Mouse (Mus musculus) adrenal gland, postnatal 0 days (tissue): ENCODE data around the gene Agps. TPM values are rescaled to one million over a fixed set of nuclear protein-coding genes. Genes with fewer than 3 reads are reported as not detected.

Experiments
- polyA plus RNA-seq: library from polyadenylated mRNA; unstranded; fragments of >200 nt; fragmentation: Nextera tagmentation; extraction: Ambion mirVana; gene quantifications from 2 replicates; pipeline ENCODE4 v1.2.1, GENCODE M21; 2015

Agps gene
- 8.0 and 12.8 TPM in 2 replicates for polyA plus RNA-seq

GRCm38 (mm10) chr2:75831881-75832633, at the start of gene Agps:
Gene Agps (plus strand): TSS chr2:75832177.

DNA sequence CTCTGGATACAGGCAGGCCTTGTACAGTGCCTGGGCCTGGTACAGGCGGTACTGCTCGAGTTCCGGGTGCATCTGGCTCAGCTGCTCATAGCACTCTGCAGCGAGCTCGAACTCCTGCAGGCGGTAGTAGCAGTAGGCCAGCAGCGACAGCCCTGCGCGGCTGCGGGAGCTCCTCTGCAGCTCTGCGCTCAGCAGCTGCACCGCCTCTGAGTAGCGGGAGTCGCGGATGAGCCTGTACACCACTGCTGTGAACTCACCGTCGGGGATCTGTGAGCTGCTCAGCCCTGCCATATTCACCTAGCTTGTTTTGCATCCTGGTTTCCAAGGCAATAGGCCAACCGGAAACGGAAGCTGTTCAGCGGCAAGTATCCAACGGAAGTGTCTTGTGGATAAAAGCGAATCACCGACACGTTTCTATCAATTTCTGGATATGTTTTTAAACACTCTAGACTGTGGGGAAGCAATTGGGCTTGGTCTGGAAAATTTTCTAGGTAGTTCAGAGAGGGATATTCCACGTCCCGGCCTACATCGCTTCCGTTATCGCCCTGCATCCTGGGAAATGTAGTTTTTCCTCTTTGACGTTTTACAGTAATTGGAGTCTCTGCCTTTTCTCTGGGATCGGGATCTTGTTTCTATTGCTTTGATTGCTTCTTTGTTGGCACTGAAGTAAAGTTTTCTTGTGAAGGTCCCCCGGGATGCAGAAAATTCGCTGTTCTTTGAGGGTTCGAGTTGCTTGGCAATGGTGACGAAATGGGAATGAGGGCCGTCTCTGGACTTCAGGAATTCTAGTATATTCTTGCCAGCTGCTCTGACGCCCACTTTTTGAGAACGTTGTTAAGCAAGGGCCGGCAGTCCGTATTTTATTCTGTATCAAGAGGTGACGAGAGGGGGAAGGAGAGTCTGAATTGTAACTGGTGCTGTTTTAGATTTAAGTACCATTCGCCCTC, 106.4 kb downstream of the Agps start, which contains the start of gene Ttc30b:
Gene Ttc30b (minus strand): TSS at position 469 of the 947 bp plus-strand sequence.

GRCm38 (mm10) chr2:75977752-75978368, 145.9 kb downstream of the Agps start, which contains the start of gene Ttc30a2:
Gene Ttc30a2 (minus strand): TSS chr2:75978170.

Other genes with a start within 250 kb of the Agps start
- gene Hnrnpa3, start 172.9 kb upstream of the Agps start, polyA plus RNA-seq = 113 and 115 TPM in 2 replicates
- 51.1 and 72.5 TPM in 2 replicates for gene Nfe2l2, start 127.5 kb upstream of the Agps start, polyA plus RNA-seq
- gene Ttc30b, start 106.4 kb downstream of the Agps start, polyA plus RNA-seq = 15.6 and 27.4 TPM in 2 replicates
- 0.24 and 0.68 TPM in 2 replicates for gene Ttc30a2, start 146.0 kb downstream of the Agps start, polyA plus RNA-seq
- 2.8 and 3.4 TPM in 2 replicates for gene Ttc30a1, start 149.8 kb downstream of the Agps start, polyA plus RNA-seq